Mouse (Mus musculus): ENCODE measurements around the gene Zmynd10. TPM values are rescaled to one million over a fixed set of nuclear protein-coding genes. Genes with fewer than 3 reads are reported as not detected.

The Zmynd10 gene
- polyA plus RNA-seq, 1 experiment: 0.43 TPM

- TF ChIP-seq MAX (IDR thresholded peaks at IDR 0.05): peak; percentile 97
- peak; percentile 62 for TF ChIP-seq USF1 (IDR thresholded peaks at IDR 0.05; ENCODE audit: low read depth)
- TF ChIP-seq FOSL1 (IDR thresholded peaks at IDR 0.05; ENCODE audit: insufficient read depth, low read length, poor library complexity, severe bottlenecking): no peak
- no peak for TF ChIP-seq CEBPB (IDR thresholded peaks at IDR 0.05; ENCODE audit: low read depth)
- TF ChIP-seq MYOD1 (IDR thresholded peaks at IDR 0.05; ENCODE audit: control insufficient read depth, insufficient read length, low read depth): no peak
- TF ChIP-seq MYOG (IDR thresholded peaks at IDR 0.05; ENCODE audit: control insufficient read depth, extremely low read depth, insufficient read length): no peak
- peaks cover 28% of the 10 kb centered on the region for H3K36me3 ChIP-seq (ENCODE audit: control insufficient read depth, insufficient read depth)
- H3K27me3 ChIP-seq (ENCODE audit: control insufficient read depth, insufficient read depth, insufficient read length): no peaks in the 10 kb centered on the region
- peaks cover 35% of the 10 kb centered on the region for H3K79me2 ChIP-seq (ENCODE audit: control insufficient read depth, insufficient read depth)
- H3K79me3 ChIP-seq (ENCODE audit: low read depth): peaks cover 21% of the 10 kb centered on the region
- peak overlapping the region; percentile 70 for H3K4me3 ChIP-seq (ENCODE audit: insufficient read depth, poor library complexity, severe bottlenecking)
- H3ac ChIP-seq (ENCODE audit: control insufficient read depth, insufficient read length, low read depth): peak overlapping the region; percentile 82
Measured at GRCm38 (mm10) chr9:107587833-107588639, 40.9 kb downstream of the Zmynd10 start.

GRCm38 (mm10) chr9:107590058-107590772 is 43.1 kb downstream of the Zmynd10 start:
- peaks cover 34% of the 10 kb centered on the region for H3K36me3 ChIP-seq (ENCODE audit: control insufficient read depth, insufficient read depth)
- TF ChIP-seq MYOG (IDR thresholded peaks at IDR 0.05; ENCODE audit: control insufficient read depth, extremely low read depth, insufficient read length) (no peak), CEBPB (IDR thresholded peaks at IDR 0.05; ENCODE audit: low read depth) (no peak), MYOD1 (IDR thresholded peaks at IDR 0.05; ENCODE audit: control insufficient read depth, insufficient read length, low read depth) (no peak), MAX (IDR thresholded peaks at IDR 0.05) (no peak), FOSL1 (IDR thresholded peaks at IDR 0.05; ENCODE audit: insufficient read depth, low read length, poor library complexity, severe bottlenecking) (no peak), CTCF (IDR thresholded peaks at IDR 0.05; ENCODE audit: control insufficient read depth, insufficient read depth, insufficient read length) (no peak), USF1 (IDR thresholded peaks at IDR 0.05; ENCODE audit: low read depth) (no peak)
- H3K79me3 ChIP-seq (ENCODE audit: low read depth): peaks cover 21% of the 10 kb centered on the region

GRCm38 (mm10) chr9:107590773-107591060 is 43.6 kb downstream of the Zmynd10 start:
- Histone ChIP-seq H3K4me3 (ENCODE audit: insufficient read depth, poor library complexity, severe bottlenecking) (no peak overlapping the region), H3ac (ENCODE audit: control insufficient read depth, insufficient read length, low read depth) (no peak overlapping the region), H3K79me2 (ENCODE audit: control insufficient read depth, insufficient read depth) (peaks cover 35% of the 10 kb centered on the region), H3K27me3 (ENCODE audit: control insufficient read depth, insufficient read depth, insufficient read length) (no peaks in the 10 kb centered on the region), H3K79me3 (ENCODE audit: low read depth) (peaks cover 21% of the 10 kb centered on the region), H3K36me3 (ENCODE audit: control insufficient read depth, insufficient read depth) (peaks cover 34% of the 10 kb centered on the region)
- TF ChIP-seq FOSL1 (IDR thresholded peaks at IDR 0.05; ENCODE audit: insufficient read depth, low read length, poor library complexity, severe bottlenecking): no peak
- no peak for TF ChIP-seq CTCF (IDR thresholded peaks at IDR 0.05; ENCODE audit: control insufficient read depth, insufficient read depth, insufficient read length)
- no peak for TF ChIP-seq MYOD1 (IDR thresholded peaks at IDR 0.05; ENCODE audit: control insufficient read depth, insufficient read length, low read depth)
- TF ChIP-seq MYOG (IDR thresholded peaks at IDR 0.05; ENCODE audit: control insufficient read depth, extremely low read depth, insufficient read length): no peak
- TF ChIP-seq CEBPB (IDR thresholded peaks at IDR 0.05; ENCODE audit: low read depth): no peak
- TF ChIP-seq USF1 (IDR thresholded peaks at IDR 0.05; ENCODE audit: low read depth): no peak
- TF ChIP-seq MAX (IDR thresholded peaks at IDR 0.05): no peak

More at GRCm38 (mm10) chr9:107590058-107590772, 43.1 kb downstream of the Zmynd10 start:
- H3K79me2 ChIP-seq (ENCODE audit: control insufficient read depth, insufficient read depth): peaks cover 35% of the 10 kb centered on the region
- no peak overlapping the region for H3ac ChIP-seq (ENCODE audit: control insufficient read depth, insufficient read length, low read depth)
- no peaks in the 10 kb centered on the region for H3K27me3 ChIP-seq (ENCODE audit: control insufficient read depth, insufficient read depth, insufficient read length)
- H3K4me3 ChIP-seq (ENCODE audit: insufficient read depth, poor library complexity, severe bottlenecking): no peak overlapping the region

GRCm38 (mm10) chr9:107593101-107593976 is 46.2 kb downstream of the Zmynd10 start:
- peaks cover 34% of the 10 kb centered on the region for H3K36me3 ChIP-seq (ENCODE audit: control insufficient read depth, insufficient read depth)
- peaks cover 17% of the 10 kb centered on the region for H3K79me3 ChIP-seq (ENCODE audit: low read depth)
- H3ac ChIP-seq (ENCODE audit: control insufficient read depth, insufficient read length, low read depth): no peak overlapping the region
- H3K79me2 ChIP-seq (ENCODE audit: control insufficient read depth, insufficient read depth): peaks cover 27% of the 10 kb centered on the region
- no peak overlapping the region for H3K4me3 ChIP-seq (ENCODE audit: insufficient read depth, poor library complexity, severe bottlenecking)
- no peaks in the 10 kb centered on the region for H3K27me3 ChIP-seq (ENCODE audit: control insufficient read depth, insufficient read depth, insufficient read length)
- TF ChIP-seq USF1 (IDR thresholded peaks at IDR 0.05; ENCODE audit: low read depth) (no peak), MYOG (IDR thresholded peaks at IDR 0.05; ENCODE audit: control insufficient read depth, extremely low read depth, insufficient read length) (no peak), CEBPB (IDR thresholded peaks at IDR 0.05; ENCODE audit: low read depth) (no peak), MYOD1 (IDR thresholded peaks at IDR 0.05; ENCODE audit: control insufficient read depth, insufficient read length, low read depth) (no peak), FOSL1 (IDR thresholded peaks at IDR 0.05; ENCODE audit: insufficient read depth, low read length, poor library complexity, severe bottlenecking) (no peak), MAX (IDR thresholded peaks at IDR 0.05) (no peak), CTCF (IDR thresholded peaks at IDR 0.05; ENCODE audit: control insufficient read depth, insufficient read depth, insufficient read length) (no peak)

All from C2C12 (cell line).